Mouse (Mus musculus) CH12.LX (cell line): ENCODE data around the gene Pdzd2. TPM values are rescaled to one million over a fixed set of nuclear protein-coding genes. Genes with fewer than 3 reads are reported as not detected.

Experiments
- DNase-seq: peaks from one replicate; pipeline ENCODE4 v3.0.0-alpha.2; 2013; ENCODE audit errors: extremely low read depth
- H3K27ac ChIP-seq: 2 replicates; pipeline ENCODE4 v1.5.1; 2012; ENCODE audit warnings: low read depth, mild to moderate bottlenecking, control low read depth, moderate library complexity; ENCODE audit not compliant: insufficient read depth
- H3K27me3 ChIP-seq: replicated peaks from 2 replicates; pipeline ENCODE3; 2012; ENCODE audit warnings: inconsistent platforms
- H3K36me3 ChIP-seq, 2 experiments: replicated peaks in 1 of 2; 2 replicates each; pipeline versions ENCODE3 to v1.6.1; 2012; ENCODE audit warnings: inconsistent platforms in 1 of 2, low read length in 1 of 2, mild to moderate bottlenecking in 1 of 2, mixed read lengths in 1 of 2, moderate library complexity in 1 of 2; ENCODE audit not compliant: control insufficient read depth in 1 of 2, insufficient read depth in 1 of 2
- H3K4me1 ChIP-seq, 2 experiments: 2 replicates each; pipeline ENCODE4 v1.6.1; 2012; ENCODE audit warnings: inconsistent platforms in 1 of 2, moderate library complexity in 1 of 2; ENCODE audit not compliant: insufficient read depth in 2 of 2, control insufficient read depth in 1 of 2
- H3K4me2 ChIP-seq: 2 replicates; pipeline ENCODE4 v1.6.1; 2012; ENCODE audit warnings: low read depth, mild to moderate bottlenecking, control low read depth; ENCODE audit not compliant: poor library complexity, insufficient read depth, severe bottlenecking
- H3K4me3 ChIP-seq, 3 experiments: fragments of 150-350 bp in 1 of 3; sonication (generic) in 1 of 3; replicated peaks in 1 of 3; 2 replicates each; pipeline versions ENCODE3 to v1.5.1; 2011 to 2012; ENCODE audit warnings: low read depth in 2 of 3, low read length in 2 of 3, mild to moderate bottlenecking in 2 of 3, moderate library complexity in 2 of 3, control low read depth in 1 of 3, improper control_type of control experiment in 1 of 3, inconsistent platforms in 1 of 3, mixed read lengths in 1 of 3; ENCODE audit not compliant: poor library complexity in 1 of 3
- H3K79me2 ChIP-seq: replicated peaks from 2 replicates; pipeline ENCODE4 v1.6.1; 2012; ENCODE audit warnings: mild to moderate bottlenecking, moderate library complexity; ENCODE audit not compliant: control insufficient read depth, poor library complexity, insufficient read depth, severe bottlenecking; ENCODE audit errors: extremely low read depth
- H3K9ac ChIP-seq: 2 replicates; pipeline ENCODE4 v1.6.1; 2012; ENCODE audit warnings: low read depth, mild to moderate bottlenecking, control low read depth, moderate library complexity; ENCODE audit not compliant: insufficient read depth
- H3K9me3 ChIP-seq: replicated peaks from 2 replicates; pipeline ENCODE3; 2012; ENCODE audit warnings: low read length, inconsistent platforms, mixed read lengths
- BHLHE40 ChIP-seq: IDR thresholded peaks from 2 replicates; pipeline ENCODE4 v1.6.1; 2011; ENCODE audit warnings: mild to moderate bottlenecking, low read depth, low read length, improper control_type of control experiment
- CHD1 ChIP-seq: IDR thresholded peaks from 2 replicates; pipeline ENCODE4 v1.6.1; 2012; ENCODE audit warnings: low read depth, low read length, improper control_type of control experiment, inconsistent platforms
- CTCF ChIP-seq, 2 experiments: IDR thresholded peaks in 1 of 2; conservative IDR thresholded peaks in 1 of 2; 2 replicates each; pipeline ENCODE4 v1.5.1; 2011 to 2012; ENCODE audit warnings: low read depth in 2 of 2, low read length in 2 of 2, improper control_type of control experiment in 1 of 2, inconsistent platforms in 1 of 2, mild to moderate bottlenecking in 1 of 2, moderate library complexity in 1 of 2
- ELF1 ChIP-seq: IDR thresholded peaks from 2 replicates; pipeline ENCODE4 v1.6.1; 2014; ENCODE audit warnings: low read depth, mild to moderate bottlenecking, inconsistent platforms, low read length, improper control_type of control experiment
- JUN ChIP-seq: IDR thresholded peaks from 2 replicates; pipeline ENCODE4 v1.6.1; 2011; ENCODE audit warnings: low read depth, mild to moderate bottlenecking, low read length, improper control_type of control experiment, moderate library complexity; ENCODE audit not compliant: insufficient read depth
- MAFK ChIP-seq: IDR thresholded peaks from 2 replicates; pipeline ENCODE4 v1.6.1; 2011; ENCODE audit warnings: low read length, improper control_type of control experiment; ENCODE audit not compliant: insufficient replicate concordance
- MAX ChIP-seq: IDR thresholded peaks from 2 replicates; pipeline ENCODE4 v1.6.1; 2011; ENCODE audit warnings: low read length, improper control_type of control experiment
- MEF2A ChIP-seq: IDR thresholded peaks from 2 replicates; pipeline ENCODE4 v1.6.1; 2014; ENCODE audit warnings: low read depth, mild to moderate bottlenecking, inconsistent platforms, low read length, improper control_type of control experiment, borderline replicate concordance
- MXI1 ChIP-seq: IDR thresholded peaks from 2 replicates; pipeline ENCODE4 v1.6.1; 2011; ENCODE audit warnings: mild to moderate bottlenecking, low read depth, low read length, improper control_type of control experiment
- RAD21 ChIP-seq: IDR thresholded peaks from 2 replicates; pipeline ENCODE4 v1.6.1; 2011; ENCODE audit warnings: low read depth, mild to moderate bottlenecking, low read length, improper control_type of control experiment, moderate library complexity
- SIN3A ChIP-seq: IDR thresholded peaks from 2 replicates; pipeline ENCODE4 v1.6.1; 2012; ENCODE audit warnings: low read length, improper control_type of control experiment, inconsistent platforms
- TBP ChIP-seq: conservative IDR thresholded peaks from 2 replicates; pipeline ENCODE4 v1.6.1; 2011; ENCODE audit warnings: low read depth, low read length, improper control_type of control experiment
- USF1 ChIP-seq: IDR thresholded peaks from 2 replicates; pipeline ENCODE4 v1.6.1; 2014; ENCODE audit warnings: low read depth, mild to moderate bottlenecking, inconsistent platforms, low read length, improper control_type of control experiment
- ZC3H11A ChIP-seq: IDR thresholded peaks from 2 replicates; pipeline ENCODE4 v1.6.1; 2012; ENCODE audit warnings: low read depth, mild to moderate bottlenecking, inconsistent platforms, low read length, improper control_type of control experiment
- ZNF384 ChIP-seq: IDR thresholded peaks from 2 replicates; pipeline ENCODE4 v1.6.1; 2012; ENCODE audit warnings: low read depth, low read length, improper control_type of control experiment, inconsistent platforms
- dilution Hi-C: fragments of 300-500 bp; cut with MboI; formaldehyde crosslinking; loops from 2 replicates; pipeline ENCODE4 v1.14.3; 2020; ENCODE audit warnings: low sequenced_read_pairs; ENCODE audit not compliant: extremely low pct_unique_long_range_greater_than_20kb, extremely low pct_ligation_motif_present
- in situ Hi-C: fragments of 300-500 bp; cut with MboI; formaldehyde crosslinking; loops from 3 replicates; pipeline ENCODE4 v1.14.3; 2019; ENCODE audit warnings: low sequenced_read_pairs, low pct_ligation_motif_present, low pct_unique_long_range_greater_than_20kb, mixed read lengths
- polyA plus RNA-seq: library from polyadenylated mRNA; unstranded; fragments of >175 nt; gene quantifications from 2 replicates; pipeline ENCODE4 v1.2.1, GENCODE M21; 2012; ENCODE audit warnings: low read depth; ENCODE audit not compliant: insufficient read length
- total RNA-seq, 2 experiments: library from RNA; depleted of rRNA; stranded (reverse); fragments of 300-350 nt in 1 of 2; fragments of >200 nt in 1 of 2; gene quantifications; 2 replicates each; pipeline ENCODE4 v1.2.3; 2012 to 2014

Gene Pdzd2
- total and polyA plus RNA-seq, 3 experiments: 0.04 to 0.24 (median 0.17) TPM

- H3K27me3 ChIP-seq: no peaks in the 10 kb centered on the region
- H3K27ac ChIP-seq: no peak overlapping the region
- no peak overlapping the region for H3K4me2 ChIP-seq
- TF ChIP-seq ZNF384 (no peak), CHD1 (no peak), MXI1 (no peak), MAFK (no peak), USF1 (no peak), RAD21 (no peak), ELF1 (no peak), MEF2A (no peak), BHLHE40 (no peak), ZC3H11A (no peak)
- no peaks in the 10 kb centered on the region for H3K36me3 ChIP-seq
- no peaks in the 10 kb centered on the region for H3K79me2 ChIP-seq
- no peak overlapping the region for H3K9ac ChIP-seq
- in situ Hi-C loops (no loop called here), dilution Hi-C loops (no loop called here)
- peaks cover 5 to 11% of the 10 kb centered on the region in 2 experiments; a peak in 3 of 4 replicates for H3K4me1 ChIP-seq
- no peak for DNase-seq
- H3K4me3 ChIP-seq: no peak overlapping the region
- no peaks in the 10 kb centered on the region for H3K9me3 ChIP-seq
These were observed 359.7 kb downstream of the Pdzd2 start for GRCm38 (mm10) chr15:12380057-12380456.

DNA sequence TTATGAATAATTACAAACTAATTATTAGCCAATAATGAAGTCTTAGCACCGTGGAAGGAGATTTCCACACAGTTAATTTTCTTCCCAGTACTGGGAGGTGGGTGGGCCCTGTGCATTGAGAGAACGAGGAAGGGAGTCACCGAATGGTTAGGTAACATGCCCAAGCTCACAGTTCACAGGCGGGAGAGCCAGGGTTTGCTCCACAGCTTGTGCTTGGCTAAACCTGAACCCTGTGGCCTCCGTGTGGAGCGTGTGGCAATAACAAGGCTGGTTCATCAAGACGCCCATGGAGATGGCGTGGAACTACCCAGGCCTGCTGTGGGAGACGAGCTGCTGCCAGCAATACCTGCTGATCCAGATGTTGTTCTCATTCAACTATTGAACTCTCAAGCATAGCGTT lies 361.9 kb downstream of the Pdzd2 start:
- no peaks in the 10 kb centered on the region for H3K36me3 ChIP-seq
- H3K4me1 ChIP-seq: peaks cover 5 to 11% of the 10 kb centered on the region in 2 experiments; a peak in 3 of 4 replicates
- no peak overlapping the region for H3K4me3 ChIP-seq
- TF ChIP-seq SIN3A (no peak), TBP (no peak), CTCF (conservative IDR thresholded peaks at IDR 0.05 in 1 of 2, IDR thresholded peaks at IDR 0.05 in 1 of 2; ENCODE audit: low read depth in 2 of 2, low read length in 2 of 2) (no peak), MAFK (no peak), JUN (no peak), MAX (no peak)
- no peak for DNase-seq
- no peaks in the 10 kb centered on the region for H3K9me3 ChIP-seq
- H3K9ac ChIP-seq: no peak overlapping the region
- H3K27ac ChIP-seq: no peak overlapping the region
- no peaks in the 10 kb centered on the region for H3K79me2 ChIP-seq
- no peaks in the 10 kb centered on the region for H3K27me3 ChIP-seq
- no peak overlapping the region for H3K4me2 ChIP-seq
- in situ Hi-C loops: no loop called here
- dilution Hi-C loops: no loop called here
